Mouse (Mus musculus): ENCODE data around the gene Npsr1. TPM values are rescaled to one million over a fixed set of nuclear protein-coding genes. Genes with fewer than 3 reads are reported as not detected.

Gene Npsr1
- total RNA-seq, 4 experiments from 2014 or later: 4.1 to 7.3 (median 4.3) TPM

- peak in 1 of 2 experiments; percentile 49 for DNase-seq (ENCODE audit: low spot score in 2 of 2)
Observed at GRCm38 (mm10) chr9:24217721-24218120, 119.9 kb downstream of the Npsr1 start.

DNA sequence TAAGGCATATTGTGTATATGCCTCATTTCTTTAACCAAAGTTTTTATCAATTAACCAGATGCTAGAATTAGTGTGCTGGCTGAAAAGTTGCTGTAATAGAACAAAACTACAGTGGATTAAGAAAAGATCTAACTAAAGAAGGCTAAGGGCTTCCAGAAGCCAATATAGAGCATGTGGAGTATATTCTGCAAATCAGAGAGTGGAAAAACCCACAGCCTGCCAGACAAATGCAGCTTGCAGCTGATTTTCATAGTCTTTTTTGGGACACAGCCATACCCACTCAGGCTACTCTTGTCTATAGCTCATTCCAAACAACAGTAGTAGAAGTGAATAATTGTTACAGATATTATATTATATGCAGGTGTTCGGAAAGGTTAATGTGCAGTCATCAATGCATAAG is 138.7 kb downstream of the Npsr1 start:
- no peak for DNase-seq (ENCODE audit: low spot score in 2 of 2)

GRCm38 (mm10) chr9:24247557-24247956 is 149.8 kb downstream of the Npsr1 start:
- DNase-seq (ENCODE audit: low spot score in 2 of 2): no peak

DNA sequence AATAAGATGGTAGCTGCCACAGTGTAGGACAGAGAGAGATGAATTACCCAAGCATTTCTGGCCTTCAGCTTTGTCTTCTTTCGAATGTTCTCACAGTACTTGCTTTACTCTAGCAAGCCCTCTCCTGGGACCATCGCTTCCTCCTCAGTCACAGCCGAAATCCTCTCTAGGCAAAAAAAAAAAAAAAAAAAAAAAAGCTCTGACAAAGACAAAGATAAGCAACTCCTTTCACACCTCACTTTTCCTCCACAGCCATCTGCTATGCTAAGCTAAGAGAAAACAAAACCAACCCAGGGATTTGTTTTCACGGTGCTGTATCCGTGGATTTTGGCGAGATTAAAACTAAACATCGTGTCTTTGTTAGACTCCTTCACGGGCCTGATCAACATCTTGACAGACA is 156.4 kb downstream of the Npsr1 start:
- DNase-seq (ENCODE audit: low spot score in 2 of 2): no peak

DNA sequence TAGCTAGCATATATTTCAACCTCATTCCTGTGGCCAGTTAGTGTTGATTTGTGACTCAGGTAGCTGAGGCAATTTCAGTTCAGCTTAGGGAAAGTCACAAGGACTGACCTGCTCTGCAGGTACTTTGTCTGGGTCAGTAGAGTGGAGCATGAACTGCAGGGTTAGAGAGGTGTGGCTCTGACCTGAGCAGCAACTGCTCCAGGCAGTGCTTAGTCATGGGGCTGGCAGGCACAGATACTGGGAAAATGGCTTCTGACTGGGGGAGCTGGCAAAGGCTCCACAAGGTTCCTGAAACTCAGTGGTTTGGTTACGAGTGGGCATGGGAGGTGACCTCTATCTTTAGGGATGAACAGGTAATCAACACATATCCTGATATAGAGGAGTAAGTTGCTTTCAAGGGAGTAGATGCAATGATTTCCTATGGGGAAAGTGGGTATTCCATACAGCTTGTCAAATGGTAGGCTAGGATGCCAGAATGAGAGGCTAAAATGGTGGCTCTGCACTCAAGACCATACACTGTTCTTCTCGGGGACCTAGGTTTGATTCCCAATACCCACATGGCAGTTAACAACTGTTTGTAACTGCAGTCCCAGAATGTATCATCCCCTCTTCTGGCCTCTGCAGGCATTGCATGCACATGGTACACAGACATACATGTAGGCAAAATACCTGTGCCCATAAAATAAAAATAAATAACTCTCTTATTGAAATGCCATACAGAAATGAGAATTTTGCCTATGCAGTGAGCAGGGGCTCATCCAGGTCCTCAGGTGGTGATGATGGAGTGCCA is 182.9 kb downstream of the Npsr1 start:
- no peak for DNase-seq (ENCODE audit: low spot score in 2 of 2)

- DNase-seq (ENCODE audit: low spot score in 2 of 2): no peak
Observed at GRCm38 (mm10) chr9:24282617-24283016, 184.8 kb downstream of the Npsr1 start.

GRCm38 (mm10) chr9:24283071-24283470 is 185.3 kb downstream of the Npsr1 start:
- DNase-seq (ENCODE audit: low spot score in 2 of 2): peak in 1 of 2 experiments; percentile 28

GRCm38 (mm10) chr9:24283536-24283935 is 185.7 kb downstream of the Npsr1 start:
- no peak for DNase-seq (ENCODE audit: low spot score in 2 of 2)

- DNase-seq (ENCODE audit: low spot score in 2 of 2): no peak
Observed at GRCm38 (mm10) chr9:24284239-24285084, 186.7 kb downstream of the Npsr1 start.

- no peak for DNase-seq (ENCODE audit: low spot score in 2 of 2)
Observed at GRCm38 (mm10) chr9:24285419-24285818, 187.6 kb downstream of the Npsr1 start.

GRCm38 (mm10) chr9:24291385-24291784 is 193.6 kb downstream of the Npsr1 start:
- no peak for DNase-seq (ENCODE audit: low spot score in 2 of 2)

DNA sequence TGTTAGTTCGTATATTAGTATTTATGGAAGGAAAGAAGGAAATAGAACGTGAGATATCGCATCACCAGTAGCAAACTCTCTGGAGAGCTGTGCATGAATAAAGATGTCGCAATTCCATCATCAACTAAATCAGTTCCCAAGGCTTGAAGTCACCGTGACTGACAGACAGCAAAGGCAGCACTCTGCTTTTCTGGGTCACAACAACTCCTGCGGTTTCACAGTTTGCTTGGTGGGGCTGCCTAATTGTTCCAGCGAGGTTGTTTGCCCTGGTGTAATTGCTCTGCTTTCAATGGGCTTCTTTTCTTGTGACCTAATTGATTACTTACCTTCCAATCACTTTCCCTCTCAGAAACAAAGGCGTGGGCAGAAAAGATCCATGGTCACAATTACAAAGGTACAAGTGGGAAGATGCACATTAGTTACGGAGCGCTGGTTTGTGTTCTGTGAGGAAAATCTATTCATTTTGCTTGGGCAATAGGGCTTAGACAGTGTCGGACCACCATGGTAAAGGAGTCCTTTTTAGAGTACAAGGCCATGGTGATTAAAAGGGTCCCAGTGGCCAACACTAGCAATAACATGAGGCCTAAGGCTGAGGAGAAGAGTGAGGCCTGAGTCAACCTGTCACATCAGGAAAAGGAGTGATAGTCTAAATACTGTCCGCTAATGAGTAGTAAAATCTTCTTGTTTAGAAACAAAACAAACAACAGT is 195.6 kb downstream of the Npsr1 start:
- no peak for DNase-seq (ENCODE audit: low spot score in 2 of 2)

DNA sequence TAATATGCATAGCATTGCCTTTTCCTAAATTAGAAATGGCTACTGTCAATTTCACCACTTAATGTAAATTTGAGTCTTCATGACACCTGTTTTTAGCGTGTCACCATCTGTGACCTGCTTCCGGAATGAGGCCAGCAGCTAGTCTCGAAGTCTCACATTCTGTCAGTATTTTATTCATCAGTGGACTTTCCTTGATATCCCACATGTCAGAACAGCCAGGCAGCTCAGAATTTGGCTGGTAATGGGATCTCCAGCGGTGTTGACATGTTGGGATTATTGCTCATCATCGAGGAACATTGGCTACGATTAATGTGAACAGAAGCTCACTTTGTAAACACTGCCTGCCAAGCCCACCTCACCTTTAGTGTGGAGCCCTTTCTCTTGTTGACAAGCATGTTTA is 205.1 kb downstream of the Npsr1 start:
- no peak for DNase-seq (ENCODE audit: low spot score in 2 of 2)

- no peak for DNase-seq (ENCODE audit: low spot score in 2 of 2)
Observed at GRCm38 (mm10) chr9:24306990-24307389, 209.2 kb downstream of the Npsr1 start.

DNA sequence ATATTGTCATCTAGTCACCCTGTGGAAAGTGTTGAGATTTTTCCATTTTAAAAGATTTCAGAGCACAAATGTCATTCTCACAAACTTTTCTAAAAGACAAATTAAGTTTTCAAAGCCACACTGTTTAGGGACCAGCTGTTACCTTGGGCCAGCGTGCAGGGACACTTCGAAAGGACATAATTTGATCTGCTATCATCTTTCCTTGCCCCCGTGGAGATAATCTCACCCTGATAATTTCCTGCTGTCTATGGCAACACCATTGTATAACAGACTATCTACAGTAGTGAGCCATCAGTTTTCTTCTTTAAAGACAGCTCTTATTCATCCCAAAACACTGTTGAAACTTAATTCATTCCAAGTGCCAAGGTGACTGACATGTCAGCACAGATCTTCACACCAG is 209.6 kb downstream of the Npsr1 start:
- DNase-seq (ENCODE audit: low spot score in 2 of 2): no peak

DNA sequence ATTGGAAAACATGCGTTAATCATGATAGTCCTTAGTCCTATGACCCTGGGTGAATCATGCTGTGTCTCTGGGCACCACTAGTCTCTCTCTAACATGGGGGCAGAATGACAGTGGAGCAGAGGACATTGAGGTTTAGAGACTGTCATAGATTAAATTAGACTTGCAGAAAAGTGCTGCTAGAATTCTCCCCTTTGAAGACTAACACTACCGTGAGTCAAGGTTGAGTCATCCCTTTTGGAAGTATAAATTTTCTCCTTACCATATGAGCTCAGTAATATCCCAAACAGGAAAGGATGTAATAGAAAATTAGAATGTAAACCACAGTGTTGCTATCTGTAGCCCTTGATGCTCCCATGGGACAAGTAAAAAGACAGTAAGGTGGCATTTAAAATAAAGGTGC is 218.0 kb downstream of the Npsr1 start:
- no peak for DNase-seq (ENCODE audit: low spot score in 2 of 2)

- no peak for DNase-seq (ENCODE audit: low spot score in 2 of 2)
Observed at GRCm38 (mm10) chr9:24331661-24332060, 233.9 kb downstream of the Npsr1 start.

GRCm38 (mm10) chr9:24341321-24341720 is 243.5 kb downstream of the Npsr1 start:
- peak in 1 of 2 experiments; percentile 21 for DNase-seq (ENCODE audit: low spot score in 2 of 2)

- DNase-seq (ENCODE audit: low spot score in 2 of 2): no peak
Observed at GRCm38 (mm10) chr9:24347011-24347410, 249.2 kb downstream of the Npsr1 start.

DNA sequence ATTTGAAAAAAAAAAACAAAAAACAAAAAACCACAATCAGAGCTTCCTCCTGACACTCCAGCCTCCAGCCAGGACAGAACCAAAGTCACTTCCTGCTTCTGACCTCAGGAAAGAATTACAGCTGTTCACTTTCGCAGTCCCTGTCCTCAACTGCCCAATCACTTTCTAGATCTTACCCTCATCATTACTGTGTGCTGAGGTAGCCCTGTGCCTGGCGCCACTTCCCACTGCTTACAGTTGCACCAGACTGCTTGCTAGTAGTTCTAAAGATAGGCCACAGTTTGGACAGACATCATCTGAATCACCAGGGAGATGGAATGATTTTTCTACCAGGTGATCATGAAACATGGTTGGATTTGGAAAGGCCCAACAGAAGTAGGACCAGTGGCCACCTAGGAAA is 251.7 kb downstream of the Npsr1 start:
- DNase-seq (ENCODE audit: low spot score in 2 of 2): no peak

- no peak for DNase-seq (ENCODE audit: low spot score in 2 of 2)
Observed at GRCm38 (mm10) chr9:24351402-24351801, 253.6 kb downstream of the Npsr1 start.

Measured in left cerebral cortex, adult 8-10 months (tissue).